Mouse (Mus musculus): Measurements from ENCODE around the gene Psma2. TPM values are rescaled to one million over a fixed set of nuclear protein-coding genes. Genes with fewer than 3 reads are reported as not detected.

Psma2 gene
- polyA plus RNA-seq, 1 experiment from 2014 or later, result 169 TPM

- peak; percentile 94 for ATAC-seq (replicated peaks; ENCODE audit: insufficient number of reproducible peaks, low FRiP score, low TSS enrichment)
- Histone ChIP-seq H3K9me3 (replicated peaks; ENCODE audit: control insufficient read depth, low read length) (no peaks in the 10 kb centered on the region), H3K4me2 (peak within 1 kb of the TSS; percentile 78), H3K4me3 (ENCODE audit: low read depth, low read length) (peak within 1 kb of the TSS; percentile 65), H3K27me3 (ENCODE audit: control insufficient read depth, insufficient read depth, low read length) (no peaks in the 10 kb centered on the region), H3K36me3 (ENCODE audit: control insufficient read depth, insufficient read depth, low read length) (peaks cover 10% of the 10 kb centered on the region), H3K4me1 (ENCODE audit: control insufficient read depth, insufficient read depth, low read length) (no peaks in the 10 kb centered on the region; the same call in 1 of the 2 replicates), H3K9ac (ENCODE audit: low read depth, low read length) (peak within 1 kb of the TSS; percentile 81), H3K27ac (ENCODE audit: low read depth, low read length) (peak within 1 kb of the TSS; percentile 75)
- WGBS (ENCODE audit: insufficient replicate concordance), result 1% methylated on average over 29 of the region's 29 CpGs
These were observed 16.9 kb downstream of the Psma2 start, which contains the start of gene AW209491 for GRCm38 (mm10) chr13:14629726-14630641. TSS of gene AW209491 (plus strand) at chr13:14630154.

- no peaks in the 10 kb centered on the region for H3K4me1 ChIP-seq (ENCODE audit: control insufficient read depth, insufficient read depth, low read length)
- 71% methylated on average over 1 of the region's 1 CpGs for WGBS (ENCODE audit: insufficient replicate concordance)
- H3K9ac ChIP-seq (ENCODE audit: low read depth, low read length), result no peak overlapping the region
- H3K9me3 ChIP-seq (replicated peaks; ENCODE audit: control insufficient read depth, low read length), result no peaks in the 10 kb centered on the region
- no peak overlapping the region for H3K4me2 ChIP-seq
- no peak overlapping the region for H3K4me3 ChIP-seq (ENCODE audit: low read depth, low read length)
- H3K36me3 ChIP-seq (ENCODE audit: control insufficient read depth, insufficient read depth, low read length), result peaks cover 15% of the 10 kb centered on the region
- H3K27me3 ChIP-seq (ENCODE audit: control insufficient read depth, insufficient read depth, low read length), result no peaks in the 10 kb centered on the region
- H3K27ac ChIP-seq (ENCODE audit: low read depth, low read length), result no peak overlapping the region
- ATAC-seq (replicated peaks; ENCODE audit: insufficient number of reproducible peaks, low FRiP score, low TSS enrichment), result no peak
These were observed 27.0 kb downstream of the Psma2 start for GRCm38 (mm10) chr13:14639998-14640397.

- Histone ChIP-seq H3K27ac (ENCODE audit: low read depth, low read length) (no peak overlapping the region), H3K9me3 (replicated peaks; ENCODE audit: control insufficient read depth, low read length) (no peaks in the 10 kb centered on the region), H3K27me3 (ENCODE audit: control insufficient read depth, insufficient read depth, low read length) (no peaks in the 10 kb centered on the region), H3K36me3 (ENCODE audit: control insufficient read depth, insufficient read depth, low read length) (no peaks in the 10 kb centered on the region), H3K4me3 (ENCODE audit: low read depth, low read length) (no peak overlapping the region), H3K4me1 (ENCODE audit: control insufficient read depth, insufficient read depth, low read length) (no peaks in the 10 kb centered on the region), H3K4me2 (no peak overlapping the region), H3K9ac (ENCODE audit: low read depth, low read length) (no peak overlapping the region)
- ATAC-seq (replicated peaks; ENCODE audit: insufficient number of reproducible peaks, low FRiP score, low TSS enrichment), result no peak
- 37% methylated on average over 1 of the region's 1 CpGs for WGBS (ENCODE audit: insufficient replicate concordance)
These were observed 36.3 kb downstream of the Psma2 start for GRCm38 (mm10) chr13:14649301-14649700.

GRCm38 (mm10) chr13:14667107-14667506 lies 54.1 kb downstream of the Psma2 start:
- Histone ChIP-seq H3K9ac (ENCODE audit: low read depth, low read length) (no peak overlapping the region), H3K4me1 (ENCODE audit: control insufficient read depth, insufficient read depth, low read length) (no peaks in the 10 kb centered on the region), H3K9me3 (replicated peaks; ENCODE audit: control insufficient read depth, low read length) (no peaks in the 10 kb centered on the region), H3K4me3 (ENCODE audit: low read depth, low read length) (no peak overlapping the region), H3K27me3 (ENCODE audit: control insufficient read depth, insufficient read depth, low read length) (no peaks in the 10 kb centered on the region), H3K36me3 (ENCODE audit: control insufficient read depth, insufficient read depth, low read length) (no peaks in the 10 kb centered on the region), H3K4me2 (no peak overlapping the region), H3K27ac (ENCODE audit: low read depth, low read length) (no peak overlapping the region)
- WGBS (ENCODE audit: insufficient replicate concordance), result 74% methylated on average over 4 of the region's 4 CpGs
- ATAC-seq (replicated peaks; ENCODE audit: insufficient number of reproducible peaks, low FRiP score, low TSS enrichment), result no peak

- no peaks in the 10 kb centered on the region for H3K27me3 ChIP-seq (ENCODE audit: control insufficient read depth, insufficient read depth, low read length)
- no peaks in the 10 kb centered on the region for H3K4me1 ChIP-seq (ENCODE audit: control insufficient read depth, insufficient read depth, low read length)
- no peaks in the 10 kb centered on the region for H3K9me3 ChIP-seq (replicated peaks; ENCODE audit: control insufficient read depth, low read length)
- no peaks in the 10 kb centered on the region for H3K36me3 ChIP-seq (ENCODE audit: control insufficient read depth, insufficient read depth, low read length)
- 34% methylated on average over 2 of the region's 2 CpGs for WGBS (ENCODE audit: insufficient replicate concordance)
- no peak for ATAC-seq (replicated peaks; ENCODE audit: insufficient number of reproducible peaks, low FRiP score, low TSS enrichment)
- H3K9ac ChIP-seq (ENCODE audit: low read depth, low read length), result no peak overlapping the region
- H3K27ac ChIP-seq (ENCODE audit: low read depth, low read length), result no peak overlapping the region
- no peak overlapping the region for H3K4me3 ChIP-seq (ENCODE audit: low read depth, low read length)
- H3K4me2 ChIP-seq, result no peak overlapping the region
These were observed 57.3 kb downstream of the Psma2 start for GRCm38 (mm10) chr13:14670342-14670741.

- no peak overlapping the region for H3K4me2 ChIP-seq
- 54% methylated on average over 3 of the region's 3 CpGs for WGBS (ENCODE audit: insufficient replicate concordance)
- H3K9ac ChIP-seq (ENCODE audit: low read depth, low read length), result no peak overlapping the region
- no peak overlapping the region for H3K27ac ChIP-seq (ENCODE audit: low read depth, low read length)
- no peaks in the 10 kb centered on the region for H3K27me3 ChIP-seq (ENCODE audit: control insufficient read depth, insufficient read depth, low read length)
- H3K36me3 ChIP-seq (ENCODE audit: control insufficient read depth, insufficient read depth, low read length), result no peaks in the 10 kb centered on the region
- ATAC-seq (replicated peaks; ENCODE audit: insufficient number of reproducible peaks, low FRiP score, low TSS enrichment), result no peak
- H3K4me3 ChIP-seq (ENCODE audit: low read depth, low read length), result no peak overlapping the region
- H3K9me3 ChIP-seq (replicated peaks; ENCODE audit: control insufficient read depth, low read length), result no peaks in the 10 kb centered on the region
- H3K4me1 ChIP-seq (ENCODE audit: control insufficient read depth, insufficient read depth, low read length), result no peaks in the 10 kb centered on the region
These were observed 75.9 kb downstream of the Psma2 start for GRCm38 (mm10) chr13:14688955-14689354.

GRCm38 (mm10) chr13:14716801-14717200 lies 103.8 kb downstream of the Psma2 start:
- H3K36me3 ChIP-seq (ENCODE audit: control insufficient read depth, insufficient read depth, low read length), result no peaks in the 10 kb centered on the region
- H3K27ac ChIP-seq (ENCODE audit: low read depth, low read length), result no peak overlapping the region
- H3K27me3 ChIP-seq (ENCODE audit: control insufficient read depth, insufficient read depth, low read length), result no peaks in the 10 kb centered on the region
- no peak overlapping the region for H3K4me3 ChIP-seq (ENCODE audit: low read depth, low read length)
- H3K9ac ChIP-seq (ENCODE audit: low read depth, low read length), result no peak overlapping the region
- WGBS (ENCODE audit: insufficient replicate concordance), result 78% methylated on average over 2 of the region's 2 CpGs
- H3K4me1 ChIP-seq (ENCODE audit: control insufficient read depth, insufficient read depth, low read length), result no peaks in the 10 kb centered on the region
- H3K9me3 ChIP-seq (replicated peaks; ENCODE audit: control insufficient read depth, low read length), result no peaks in the 10 kb centered on the region
- H3K4me2 ChIP-seq, result no peak overlapping the region
- ATAC-seq (replicated peaks; ENCODE audit: insufficient number of reproducible peaks, low FRiP score, low TSS enrichment), result no peak

- Histone ChIP-seq H3K4me1 (ENCODE audit: control insufficient read depth, insufficient read depth, low read length) (no peaks in the 10 kb centered on the region), H3K27me3 (ENCODE audit: control insufficient read depth, insufficient read depth, low read length) (no peaks in the 10 kb centered on the region), H3K9me3 (replicated peaks; ENCODE audit: control insufficient read depth, low read length) (no peaks in the 10 kb centered on the region), H3K4me2 (no peak overlapping the region), H3K9ac (ENCODE audit: low read depth, low read length) (no peak overlapping the region), H3K36me3 (ENCODE audit: control insufficient read depth, insufficient read depth, low read length) (no peaks in the 10 kb centered on the region), H3K27ac (ENCODE audit: low read depth, low read length) (no peak overlapping the region), H3K4me3 (ENCODE audit: low read depth, low read length) (no peak overlapping the region)
- ATAC-seq (replicated peaks; ENCODE audit: insufficient number of reproducible peaks, low FRiP score, low TSS enrichment), result no peak
- 67% methylated on average over 3 of the region's 3 CpGs for WGBS (ENCODE audit: insufficient replicate concordance)
These were observed 104.7 kb downstream of the Psma2 start for GRCm38 (mm10) chr13:14717755-14718154.

Data from heart, embryonic 11.5 days (tissue).